Mouse (Mus musculus) heart, embryonic 16.5 days (tissue): ENCODE results near the gene Olfr1232. TPM values are rescaled to one million over a fixed set of nuclear protein-coding genes. Genes with fewer than 3 reads are reported as not detected.

ENCODE experiments used
- ATAC-seq: fragments of 200-750 bp; cut with Nextera tagmentation; replicated peaks from 2 replicates; pipeline ENCODE4 v1.8.0; 2017; ENCODE audit warnings: moderate number of reproducible peaks; ENCODE audit not compliant: insufficient read depth, low FRiP score; ENCODE audit errors: extremely low read depth
- H3K27ac ChIP-seq: fragments of 300-500 bp; sonication (generic); 2 replicates; pipeline ENCODE4 v1.5.1; 2014; ENCODE audit warnings: mild to moderate bottlenecking, low read length, control low read depth, moderate library complexity
- H3K27me3 ChIP-seq: fragments of 300-500 bp; sonication (generic); 2 replicates; pipeline ENCODE4 v1.6.1; 2014; ENCODE audit warnings: low read length, mixed read lengths; ENCODE audit not compliant: control insufficient read depth, insufficient read depth
- H3K36me3 ChIP-seq: fragments of 300-500 bp; sonication (generic); 2 replicates; pipeline ENCODE4 v1.6.1; 2014; ENCODE audit not compliant: control insufficient read depth, insufficient read depth
- H3K4me1 ChIP-seq: fragments of 300-500 bp; sonication (generic); 2 replicates; pipeline ENCODE4 v1.6.1; 2014; ENCODE audit warnings: low read length, mixed read lengths; ENCODE audit not compliant: control insufficient read depth, insufficient read depth
- H3K4me2 ChIP-seq: fragments of 300-500 bp; sonication (generic); 2 replicates; pipeline ENCODE4 v1.6.1; 2014; ENCODE audit warnings: low read depth, mild to moderate bottlenecking, control low read depth, low read length
- H3K4me3 ChIP-seq: fragments of 300-500 bp; sonication (generic); 2 replicates; pipeline ENCODE4 v1.5.1; 2014; ENCODE audit warnings: mild to moderate bottlenecking, control low read depth, low read length
- H3K9ac ChIP-seq: fragments of 300-500 bp; sonication (generic); 2 replicates; pipeline ENCODE4 v1.6.1; 2014; ENCODE audit warnings: low read length, control low read depth
- H3K9me3 ChIP-seq: fragments of 300-500 bp; sonication (generic); replicated peaks from 2 replicates; pipeline ENCODE4 v1.6.1; 2016; ENCODE audit warnings: low read length; ENCODE audit not compliant: control insufficient read depth
- WGBS: fragments of 180-500 bp; shearing (Covaris S2); extraction: QIAGEN DNeasy Blood & Tissue Kit; methylation state at CpG from one replicate; pipeline ENCODE4 v1.1.7; 2014; 5-methylcytosine and 5-hydroxymethylcytosine counted together
- polyA plus RNA-seq: library from polyadenylated mRNA; unstranded; fragments of >200 nt; fragmentation: Nextera tagmentation; extraction: Ambion mirVana; gene quantifications from 2 replicates; pipeline ENCODE4 v1.2.1, GENCODE M21; 2015

Gene Olfr1232
- not detected in 2 replicates for polyA plus RNA-seq

DNA sequence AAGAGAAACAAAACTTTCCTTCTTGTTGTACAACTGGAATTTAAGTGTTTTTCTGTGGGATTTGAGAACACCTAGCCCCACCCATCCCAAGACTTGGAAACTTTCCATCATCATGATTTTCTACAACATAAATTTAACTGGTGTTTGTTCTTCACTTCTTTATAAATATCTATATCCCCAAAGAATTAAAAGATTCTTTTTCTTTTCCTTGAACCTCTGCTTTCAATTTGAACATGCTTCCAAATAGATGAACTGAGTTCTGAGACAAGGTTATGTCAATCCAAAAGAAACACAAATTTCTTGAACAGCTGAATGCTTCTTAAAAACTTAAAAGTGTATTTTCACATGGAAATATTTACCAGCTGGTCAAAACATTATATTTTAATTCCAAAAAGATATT is at the start of gene Olfr1232:
Gene Olfr1232, minus strand, starts transcription at position 101 of the 400 bp plus-strand sequence.
- Histone ChIP-seq H3K4me2 (no peak within 1 kb of the TSS), H3K4me3 (no peak within 1 kb of the TSS), H3K9me3 (no peaks in the 10 kb centered on the region), H3K27ac (no peak within 1 kb of the TSS), H3K4me1 (no peaks in the 10 kb centered on the region), H3K36me3 (no peaks in the 10 kb centered on the region), H3K9ac (no peak within 1 kb of the TSS), H3K27me3 (no peaks in the 10 kb centered on the region)
- ATAC-seq = no peak

DNA sequence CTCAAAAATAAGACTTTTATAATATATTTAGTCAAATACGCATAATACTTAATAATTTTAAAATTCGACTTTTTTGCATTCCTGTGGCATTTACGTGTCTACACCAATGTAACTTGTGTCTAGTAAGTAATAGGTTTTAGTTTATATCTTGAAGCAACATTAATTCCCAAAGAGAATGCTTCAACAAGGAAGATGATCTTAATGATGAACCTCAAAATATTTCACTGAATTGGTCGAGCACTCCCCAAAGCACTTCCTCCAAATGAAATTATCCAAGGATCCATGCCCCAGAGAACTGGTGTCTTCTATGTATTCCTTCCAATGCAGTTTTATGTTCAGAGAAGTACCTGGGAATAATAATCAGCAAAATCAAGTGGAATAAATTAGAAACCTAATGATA is 35.3 kb upstream of the Olfr1232 start, which contains the start of gene Olfr1234:
Gene Olfr1234, minus strand, starts transcription at position 101 of the 400 bp plus-strand sequence.
- H3K4me3 ChIP-seq = no peak within 1 kb of the TSS
- H3K4me1 ChIP-seq = no peaks in the 10 kb centered on the region
- H3K4me2 ChIP-seq = no peak within 1 kb of the TSS
- 79% methylated on average over 4 of the region's 4 CpGs for WGBS
- ATAC-seq = no peak
- H3K27ac ChIP-seq = no peak within 1 kb of the TSS
- H3K9ac ChIP-seq = no peak within 1 kb of the TSS
- no peaks in the 10 kb centered on the region for H3K36me3 ChIP-seq
- no peaks in the 10 kb centered on the region for H3K9me3 ChIP-seq
- H3K27me3 ChIP-seq = no peaks in the 10 kb centered on the region

DNA sequence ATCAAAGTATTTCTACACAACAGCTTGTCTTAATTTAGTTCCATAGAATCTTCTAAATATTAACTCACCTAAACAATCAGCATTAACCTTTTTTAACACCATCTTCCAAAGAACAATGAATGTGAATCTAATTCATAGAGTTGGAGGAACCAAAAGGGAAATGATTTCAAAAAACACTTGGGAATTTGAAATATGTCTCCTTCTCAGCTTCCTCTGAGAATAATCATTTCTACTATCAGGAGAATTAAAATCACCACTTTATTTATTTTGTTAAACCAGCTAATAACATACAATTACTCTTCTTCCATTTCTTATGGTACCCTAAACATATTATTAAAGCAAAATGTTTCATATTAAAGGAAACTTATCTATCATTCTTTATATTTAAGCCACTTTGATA is 12.8 kb upstream of the Olfr1232 start, which contains the start of gene Olfr1233:
Gene Olfr1233, minus strand, starts transcription at position 101 of the 400 bp plus-strand sequence.
- Histone ChIP-seq H3K27me3 (no peaks in the 10 kb centered on the region), H3K4me3 (no peak within 1 kb of the TSS), H3K4me1 (no peaks in the 10 kb centered on the region), H3K9ac (no peak within 1 kb of the TSS), H3K36me3 (no peaks in the 10 kb centered on the region), H3K27ac (no peak within 1 kb of the TSS), H3K4me2 (no peak within 1 kb of the TSS), H3K9me3 (no peaks in the 10 kb centered on the region)
- ATAC-seq = no peak

GRCm38 (mm10) chr2:89306974-89307373 is 22.5 kb downstream of the Olfr1232 start, which contains the start of gene Olfr1231:
Olfr1231 (minus strand) TSS chr2:89307074.
- H3K27ac ChIP-seq = no peak within 1 kb of the TSS
- H3K4me2 ChIP-seq = no peak within 1 kb of the TSS
- 63% methylated on average over 2 of the region's 2 CpGs for WGBS
- H3K4me1 ChIP-seq = no peaks in the 10 kb centered on the region
- H3K9ac ChIP-seq = no peak within 1 kb of the TSS
- ATAC-seq = no peak
- H3K36me3 ChIP-seq = no peaks in the 10 kb centered on the region
- no peaks in the 10 kb centered on the region for H3K27me3 ChIP-seq
- no peak within 1 kb of the TSS for H3K4me3 ChIP-seq
- no peaks in the 10 kb centered on the region for H3K9me3 ChIP-seq

- Histone ChIP-seq H3K9me3 (no peaks in the 10 kb centered on the region), H3K4me2 (no peak within 1 kb of the TSS), H3K27ac (no peak within 1 kb of the TSS), H3K4me1 (no peaks in the 10 kb centered on the region), H3K4me3 (no peak within 1 kb of the TSS), H3K36me3 (no peaks in the 10 kb centered on the region), H3K9ac (no peak within 1 kb of the TSS), H3K27me3 (no peaks in the 10 kb centered on the region)
- ATAC-seq = no peak
- WGBS = 80% methylated on average over 1 of the region's 1 CpGs
These were observed 32.3 kb downstream of the Olfr1232 start, which contains the start of gene Olfr1230 for GRCm38 (mm10) chr2:89297168-89297567. Olfr1230 (minus strand) TSS chr2:89297268.

DNA sequence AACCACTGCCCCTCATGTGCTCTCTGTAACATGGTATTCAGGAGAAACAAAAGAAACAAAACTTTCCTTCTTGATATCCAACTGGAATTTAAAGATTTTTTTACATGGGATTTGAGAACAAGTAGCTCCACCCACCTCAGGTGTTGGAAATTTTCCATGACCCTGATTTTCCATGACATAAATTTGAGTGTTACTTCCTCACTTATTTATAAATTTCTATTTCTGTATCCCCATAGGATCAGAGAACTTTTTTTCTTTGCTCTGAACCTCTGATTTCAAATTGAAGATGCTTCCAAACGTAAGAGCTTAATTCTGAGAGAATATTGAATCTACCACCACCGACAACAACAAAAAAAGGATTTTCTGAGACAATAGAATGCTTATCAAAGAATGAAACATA is 41.6 kb downstream of the Olfr1232 start, which contains the start of gene Olfr1229:
Gene Olfr1229, minus strand, starts transcription at position 101 of the 400 bp plus-strand sequence.
- Histone ChIP-seq H3K27me3 (no peaks in the 10 kb centered on the region), H3K4me1 (no peaks in the 10 kb centered on the region), H3K27ac (no peak within 1 kb of the TSS), H3K9me3 (no peaks in the 10 kb centered on the region), H3K4me3 (no peak within 1 kb of the TSS), H3K36me3 (no peaks in the 10 kb centered on the region), H3K4me2 (no peak within 1 kb of the TSS), H3K9ac (no peak within 1 kb of the TSS)
- ATAC-seq = no peak
- WGBS = 69% methylated on average over 2 of the region's 2 CpGs

Other genes starting within 250 kb of the Olfr1232 start
- gene Olfr1219, start 246.2 kb downstream of the Olfr1232 start, polyA plus RNA-seq = not detected in 2 replicates
- gene Olfr1220, start 222.8 kb downstream of the Olfr1232 start, polyA plus RNA-seq = not detected in 2 replicates
- not detected in 2 replicates for gene Olfr1221, start 212.4 kb downstream of the Olfr1232 start, polyA plus RNA-seq
- gene Olfr1222, start 196.6 kb downstream of the Olfr1232 start, polyA plus RNA-seq = not detected in 2 replicates
- not detected in 2 replicates for gene Olfr1223, start 178.1 kb downstream of the Olfr1232 start, polyA plus RNA-seq
- gene Olfr1224-ps1, start 165.6 kb downstream of the Olfr1232 start, polyA plus RNA-seq = not detected in 2 replicates
- not detected in 2 replicates for gene Olfr1225, start 155.0 kb downstream of the Olfr1232 start, polyA plus RNA-seq
- gene Olfr1226, start 129.6 kb downstream of the Olfr1232 start, polyA plus RNA-seq = not detected in 2 replicates
- not detected in 2 replicates for gene Olfr1228, start 75.6 kb downstream of the Olfr1232 start, polyA plus RNA-seq
- not detected in 2 replicates for gene Olfr1229, start 41.7 kb downstream of the Olfr1232 start, polyA plus RNA-seq
- gene Olfr1230, start 32.4 kb downstream of the Olfr1232 start, polyA plus RNA-seq = not detected in 2 replicates
- gene Olfr1231, start 22.6 kb downstream of the Olfr1232 start, polyA plus RNA-seq = not detected in 2 replicates
- gene Olfr1233, start 12.7 kb upstream of the Olfr1232 start, polyA plus RNA-seq = not detected in 2 replicates
- gene Olfr1234, start 35.2 kb upstream of the Olfr1232 start, polyA plus RNA-seq = not detected in 2 replicates
- not detected in 2 replicates for gene Olfr1238, start 80.0 kb upstream of the Olfr1232 start, polyA plus RNA-seq
- gene Olfr1239, start 90.7 kb upstream of the Olfr1232 start, polyA plus RNA-seq = not detected in 2 replicates
- not detected in 2 replicates for gene Olfr1240, start 113.3 kb upstream of the Olfr1232 start, polyA plus RNA-seq
- not detected in 2 replicates for gene Olfr1241, start 157.5 kb upstream of the Olfr1232 start, polyA plus RNA-seq
- not detected in 2 replicates for gene Olfr1242, start 168.7 kb upstream of the Olfr1232 start, polyA plus RNA-seq
- not detected in 2 replicates for gene Olfr1243, start 201.8 kb upstream of the Olfr1232 start, polyA plus RNA-seq
- not detected in 2 replicates for gene Olfr1245, start 248.8 kb upstream of the Olfr1232 start, polyA plus RNA-seq